Mouse (Mus musculus) monocyte, adult 5-6 weeks (primary cell): ENCODE results near the gene Plscr4. TPM values are rescaled to one million over a fixed set of nuclear protein-coding genes. Genes with fewer than 3 reads are reported as not detected.

Experiments used
- ATAC-seq: fragments of 153-309, 156-312 bp; replicated peaks from 2 replicates; pipeline ENCODE4 v1.8.0; 2017; ENCODE audit warnings: mild to moderate bottlenecking; ENCODE audit not compliant: low TSS enrichment, insufficient number of reproducible peaks, severe bottlenecking, poor library complexity, low FRiP score
- total RNA-seq: library from RNA; stranded (forward); fragments of 200-1000, 200-491, 200-594 nt; gene quantifications from 3 replicates; pipeline ENCODE4 v1.2.3, GENCODE M21; 2017

The Plscr4 gene
- total RNA-seq, 1 experiment from 2014 or later, result 4.9 TPM

DNA sequence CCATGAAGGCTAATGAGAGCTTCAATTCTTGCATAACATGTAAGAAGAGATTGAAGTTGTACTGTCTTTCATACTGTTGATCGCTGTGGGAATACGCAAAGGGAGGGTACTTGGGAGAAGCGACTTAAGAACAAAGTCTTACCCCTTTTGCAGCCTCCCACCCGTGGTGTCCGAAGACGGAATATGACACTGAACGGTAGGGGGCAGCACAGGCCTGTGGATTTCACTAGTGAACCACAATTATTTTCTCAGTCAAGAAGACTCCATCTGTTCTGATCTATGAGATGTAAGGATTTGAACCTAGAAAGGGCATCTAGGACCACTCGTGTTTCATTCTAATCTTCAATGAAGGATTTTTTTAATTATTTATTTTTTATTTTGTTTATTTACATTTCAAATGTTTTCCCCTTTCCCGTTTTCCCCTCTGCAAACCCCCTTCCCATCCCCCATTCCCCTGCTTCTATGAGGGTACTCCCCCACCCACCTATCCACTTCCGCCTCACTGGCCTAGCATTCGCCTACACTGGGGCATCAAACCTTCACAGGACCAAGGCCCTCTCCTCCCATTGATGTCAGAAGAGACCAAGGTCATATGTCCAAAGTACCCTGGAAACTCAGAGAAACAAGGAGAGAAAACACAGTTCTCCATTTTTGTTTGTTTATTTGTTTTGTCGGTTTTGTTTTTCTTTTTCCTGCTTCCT is 42.7 kb downstream of the Plscr4 start:
- no peak for ATAC-seq

DNA sequence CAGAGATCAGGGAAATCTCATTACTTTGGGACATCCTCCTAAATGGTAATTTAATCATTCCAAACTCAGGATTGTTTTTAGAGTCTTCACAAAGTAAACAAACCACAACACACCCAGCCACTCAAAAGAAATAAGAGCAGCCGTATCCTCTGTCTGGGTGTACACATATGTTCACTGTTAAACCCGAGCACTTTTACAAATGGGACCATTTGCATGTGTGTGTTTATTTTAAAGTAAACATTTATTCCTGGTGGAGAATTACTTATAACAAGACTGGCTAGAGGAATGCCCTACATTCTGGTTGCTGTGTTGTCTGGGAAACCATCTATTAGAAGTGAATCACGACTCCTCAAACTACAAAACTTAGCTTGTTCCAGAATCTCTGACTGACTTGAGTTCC is 47.1 kb downstream of the Plscr4 start:
- ATAC-seq, result no peak

DNA sequence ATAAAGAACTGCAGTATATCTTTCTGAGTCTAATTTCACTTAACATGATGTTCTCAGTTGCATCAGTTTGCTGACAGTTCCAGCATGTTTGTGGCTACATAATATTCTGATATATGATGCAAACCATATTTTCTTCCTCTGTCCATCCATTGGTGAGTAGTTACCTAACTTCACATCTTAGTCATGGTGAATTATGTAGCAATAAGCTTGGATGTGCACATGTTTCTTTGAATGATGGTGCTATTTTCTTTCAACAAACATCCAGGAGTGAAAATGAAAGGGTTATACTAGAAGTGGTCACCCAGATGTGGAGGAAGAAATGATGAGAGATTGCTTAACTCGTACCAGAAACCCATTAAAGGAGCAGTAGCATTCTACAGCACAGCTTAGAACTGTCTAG is 47.7 kb downstream of the Plscr4 start:
- ATAC-seq, result no peak

DNA sequence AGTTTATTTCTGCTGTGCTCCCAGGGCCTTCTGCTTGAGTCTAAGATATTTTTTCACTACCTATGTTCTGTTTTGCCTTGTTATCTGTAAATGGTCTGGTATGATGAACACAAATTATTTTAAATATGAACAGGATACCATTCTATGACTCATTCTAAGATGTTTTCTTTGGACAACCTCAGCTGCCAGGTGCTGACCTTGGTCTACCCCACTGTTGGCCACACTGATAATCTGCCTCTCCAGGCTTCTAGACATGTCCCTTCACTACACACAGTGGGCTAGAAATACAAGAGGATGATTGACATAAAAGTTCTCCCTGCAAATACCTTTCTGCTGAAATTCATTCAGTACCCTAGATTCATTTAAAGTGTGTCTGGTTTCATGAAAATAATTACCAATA is 54.5 kb downstream of the Plscr4 start:
- no peak for ATAC-seq

DNA sequence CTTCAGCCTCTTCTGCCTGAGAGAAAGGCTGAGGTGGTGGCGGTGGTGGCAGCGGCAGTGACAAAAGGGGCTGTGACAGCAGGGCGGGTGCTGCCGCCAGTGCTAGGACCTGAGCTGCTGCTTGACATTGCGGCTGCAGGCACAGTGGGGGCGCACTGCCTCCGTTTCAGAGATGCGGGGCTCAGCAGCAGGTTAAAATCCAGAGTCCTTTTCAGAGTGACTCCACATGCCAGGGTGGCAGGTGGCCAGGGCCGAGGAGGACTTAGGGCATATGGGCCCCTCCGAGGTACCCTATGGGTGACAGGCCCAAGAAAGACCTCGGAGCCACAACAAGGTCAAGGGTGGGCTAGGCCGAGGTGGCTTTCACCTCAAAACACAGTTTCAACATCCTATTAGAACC is 59.9 kb downstream of the Plscr4 start:
- no peak for ATAC-seq

DNA sequence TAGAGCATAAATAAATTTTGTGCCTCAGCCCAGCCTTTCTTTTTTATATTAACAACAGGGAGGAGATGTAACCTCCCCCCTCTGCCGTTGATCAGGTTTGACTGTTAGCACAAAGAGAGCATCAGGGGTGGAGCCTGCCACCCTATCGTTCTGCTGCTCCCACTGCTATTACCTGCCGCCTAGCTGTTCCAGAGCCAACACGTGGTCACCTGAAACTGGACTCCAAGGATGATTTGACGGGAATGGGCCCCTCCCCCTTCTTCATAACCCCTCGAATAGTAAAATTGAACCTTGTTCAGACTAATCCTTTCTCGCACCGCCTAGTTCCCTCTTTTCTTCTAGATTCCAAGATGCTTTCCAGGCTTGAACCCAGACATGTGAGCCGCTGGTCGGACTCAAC is 63.6 kb downstream of the Plscr4 start:
- no peak for ATAC-seq

DNA sequence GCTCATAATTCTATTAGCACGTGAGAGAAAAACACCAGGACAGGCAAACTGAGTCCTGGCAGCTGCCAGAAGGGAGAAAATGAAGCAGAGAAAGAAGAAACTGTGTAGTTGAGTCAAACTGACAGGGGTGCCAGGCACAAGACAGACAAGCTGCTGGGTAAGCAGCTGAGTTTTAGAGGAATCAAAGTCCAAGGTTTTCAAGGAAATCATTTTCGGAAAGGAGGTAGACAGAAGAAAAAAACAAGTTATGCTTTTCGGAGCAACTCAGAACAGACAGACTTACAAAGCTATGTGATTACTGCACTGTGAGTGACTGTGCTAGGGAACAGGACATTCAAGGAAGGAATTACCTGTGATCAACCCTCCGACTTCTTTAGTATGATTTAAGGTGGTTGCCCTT is 67.3 kb downstream of the Plscr4 start:
- ATAC-seq, result no peak

DNA sequence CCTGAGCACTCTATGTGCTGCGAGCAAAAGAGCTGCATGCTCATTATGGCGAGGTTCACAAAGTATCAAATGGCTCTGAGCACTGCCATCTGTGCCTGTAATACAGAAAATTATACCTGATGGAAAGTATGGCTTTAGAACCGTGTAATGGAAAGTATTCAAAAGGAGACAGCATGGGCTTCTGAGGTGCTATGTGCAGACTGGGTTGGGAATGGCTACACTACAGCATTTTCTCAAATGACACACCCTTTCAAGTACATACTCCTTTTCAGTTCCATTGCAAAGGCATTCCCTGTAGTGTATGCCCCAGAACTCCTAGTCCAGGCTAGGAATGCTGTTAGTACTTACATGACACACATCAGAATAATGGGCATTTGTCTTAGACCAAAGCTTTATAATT is 72.9 kb downstream of the Plscr4 start:
- no peak for ATAC-seq

DNA sequence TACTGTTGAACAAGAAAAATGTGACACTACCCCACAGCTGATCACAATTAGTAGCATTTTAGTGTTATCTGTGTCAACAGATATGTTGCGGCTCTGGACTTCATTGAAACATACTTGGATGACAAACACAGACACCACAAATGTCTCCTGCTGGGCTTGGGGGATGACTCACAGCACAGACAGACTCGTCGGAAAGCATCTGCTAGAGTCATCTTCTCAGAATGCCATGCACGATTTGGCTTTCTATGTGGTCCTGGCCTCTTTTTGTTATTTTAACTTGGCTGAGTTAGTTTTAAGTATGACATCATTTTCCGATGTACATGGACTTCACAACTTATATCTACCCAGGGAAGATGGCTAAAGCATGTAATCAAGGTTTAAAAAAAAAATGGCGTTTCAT is 80.6 kb downstream of the Plscr4 start:
- no peak for ATAC-seq

DNA sequence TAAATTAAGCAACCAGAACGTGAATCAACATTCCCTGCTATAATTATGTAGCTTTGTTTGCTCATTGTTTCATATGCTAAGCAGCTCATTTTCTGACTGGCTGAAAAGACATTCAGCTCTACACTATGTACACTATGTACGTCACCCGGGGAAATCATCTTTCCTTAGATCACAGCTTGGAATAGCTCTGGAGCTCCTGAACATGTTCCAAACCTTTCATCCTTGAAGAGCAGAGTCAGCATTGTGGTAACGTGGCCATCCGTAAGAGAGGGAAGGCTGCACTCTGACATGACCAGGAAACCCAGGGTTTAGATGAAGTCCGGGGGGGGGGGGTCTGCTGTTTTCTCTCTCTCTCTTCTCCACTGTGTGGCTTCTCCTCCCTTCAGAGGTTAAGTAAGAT is 81.0 kb downstream of the Plscr4 start:
- ATAC-seq, result no peak

Other genes with a start within 250 kb of the Plscr4 start
- gene Plscr1, start 207.6 kb upstream of the Plscr4 start, total RNA-seq, result 29.5 to 34.6 TPM (median 32.6 TPM) in 3 replicates
- 0.39 TPM in 1 of 3 replicates, not detected in the others for gene Plscr2, start 181.8 kb upstream of the Plscr4 start, total RNA-seq
- 1.6 TPM in 1 of 3 replicates, not detected in the others for gene 1700057G04Rik, start 148.0 kb upstream of the Plscr4 start, total RNA-seq
- gene Plod2, start 84.8 kb downstream of the Plscr4 start, total RNA-seq, result 2.6 to 15.1 TPM (median 3.5 TPM) in 3 replicates